Mouse (Mus musculus): ENCODE results near the gene Cxcr1. TPM values are rescaled to one million over a fixed set of nuclear protein-coding genes. Genes with fewer than 3 reads are reported as not detected.
"Not testable (repeated sequence)": the region's sequence is repeated elsewhere in the genome, so short reads cannot be mapped to it uniquely, and the experiment has no call there.

Cxcr1 gene
- total RNA-seq, 1 experiment from 2014 or later, result not detected

GRCm38 (mm10) chr1:74199046-74199445 is 4.6 kb upstream of the Cxcr1 start:
- no peak for ATAC-seq (replicated peaks; ENCODE audit: insufficient number of reproducible peaks, low FRiP score, low TSS enrichment, poor library complexity, severe bottlenecking)

- ATAC-seq (replicated peaks; ENCODE audit: insufficient number of reproducible peaks, low FRiP score, low TSS enrichment, poor library complexity, severe bottlenecking), result no peak
Observed at GRCm38 (mm10) chr1:74197726-74198470, 3.5 kb upstream of the Cxcr1 start.

- ATAC-seq (replicated peaks; ENCODE audit: insufficient number of reproducible peaks, low FRiP score, low TSS enrichment, poor library complexity, severe bottlenecking), result no peak
Observed at GRCm38 (mm10) chr1:74196621-74197419, 2.4 kb upstream of the Cxcr1 start.

- ATAC-seq (replicated peaks; ENCODE audit: insufficient number of reproducible peaks, low FRiP score, low TSS enrichment, poor library complexity, severe bottlenecking), result 0 out of 2 replicates have a peak, but pooled peaks have one; percentile 62
Observed at GRCm38 (mm10) chr1:74195961-74196360, 1.5 kb upstream of the Cxcr1 start.

- ATAC-seq (replicated peaks; ENCODE audit: insufficient number of reproducible peaks, low FRiP score, low TSS enrichment, poor library complexity, severe bottlenecking), result no peak
Observed at GRCm38 (mm10) chr1:74192711-74193110, 1.7 kb downstream of the Cxcr1 start.

- no peak for ATAC-seq (replicated peaks; ENCODE audit: insufficient number of reproducible peaks, low FRiP score, low TSS enrichment, poor library complexity, severe bottlenecking)
Observed at GRCm38 (mm10) chr1:74190471-74190870, 4.0 kb downstream of the Cxcr1 start.

- ATAC-seq (replicated peaks; ENCODE audit: insufficient number of reproducible peaks, low FRiP score, low TSS enrichment, poor library complexity, severe bottlenecking), result no peak
Observed at GRCm38 (mm10) chr1:74183006-74183405, 11.4 kb downstream of the Cxcr1 start.

- no peak for ATAC-seq (replicated peaks; ENCODE audit: insufficient number of reproducible peaks, low FRiP score, low TSS enrichment, poor library complexity, severe bottlenecking)
Observed at GRCm38 (mm10) chr1:74181462-74181861, 13.0 kb downstream of the Cxcr1 start.

GRCm38 (mm10) chr1:74179624-74180408 is 14.6 kb downstream of the Cxcr1 start:
- ATAC-seq (replicated peaks; ENCODE audit: insufficient number of reproducible peaks, low FRiP score, low TSS enrichment, poor library complexity, severe bottlenecking), result no peak

GRCm38 (mm10) chr1:74178618-74179017 is 15.8 kb downstream of the Cxcr1 start:
- no peak for ATAC-seq (replicated peaks; ENCODE audit: insufficient number of reproducible peaks, low FRiP score, low TSS enrichment, poor library complexity, severe bottlenecking)

- ATAC-seq (replicated peaks; ENCODE audit: insufficient number of reproducible peaks, low FRiP score, low TSS enrichment, poor library complexity, severe bottlenecking), result no peak
Observed at GRCm38 (mm10) chr1:74175731-74176130, 18.7 kb downstream of the Cxcr1 start.

GRCm38 (mm10) chr1:74172722-74173121 is 21.7 kb downstream of the Cxcr1 start:
- no peak for ATAC-seq (replicated peaks; ENCODE audit: insufficient number of reproducible peaks, low FRiP score, low TSS enrichment, poor library complexity, severe bottlenecking)

- no peak for ATAC-seq (replicated peaks; ENCODE audit: insufficient number of reproducible peaks, low FRiP score, low TSS enrichment, poor library complexity, severe bottlenecking)
Observed at GRCm38 (mm10) chr1:74169721-74170120, 24.7 kb downstream of the Cxcr1 start.

GRCm38 (mm10) chr1:74167136-74167535 is 27.3 kb downstream of the Cxcr1 start:
- no peak for ATAC-seq (replicated peaks; ENCODE audit: insufficient number of reproducible peaks, low FRiP score, low TSS enrichment, poor library complexity, severe bottlenecking)

GRCm38 (mm10) chr1:74160036-74160435 is 34.4 kb downstream of the Cxcr1 start:
- no peak for ATAC-seq (replicated peaks; ENCODE audit: insufficient number of reproducible peaks, low FRiP score, low TSS enrichment, poor library complexity, severe bottlenecking)

GRCm38 (mm10) chr1:74159613-74160012 is 34.8 kb downstream of the Cxcr1 start:
- not testable (repeated sequence) for ATAC-seq (replicated peaks; ENCODE audit: insufficient number of reproducible peaks, low FRiP score, low TSS enrichment, poor library complexity, severe bottlenecking)

- ATAC-seq (replicated peaks; ENCODE audit: insufficient number of reproducible peaks, low FRiP score, low TSS enrichment, poor library complexity, severe bottlenecking), result no peak
Observed at GRCm38 (mm10) chr1:74156381-74156910, 38.0 kb downstream of the Cxcr1 start.

- peak; percentile 52; the same call in 1 of the 2 replicates for ATAC-seq (replicated peaks; ENCODE audit: insufficient number of reproducible peaks, low FRiP score, low TSS enrichment, poor library complexity, severe bottlenecking)
Observed at GRCm38 (mm10) chr1:74155435-74156012, 38.9 kb downstream of the Cxcr1 start.

All from monocyte, adult 5-6 weeks (primary cell).